Mouse (Mus musculus) bone marrow, adult 2 months (tissue): Measurements from ENCODE around the gene Ramp3. TPM values are rescaled to one million over a fixed set of nuclear protein-coding genes. Genes with fewer than 3 reads are reported as not detected.
A peak's percentile ranks its signal among the peaks of the same experiment; 100 is the strongest.

Experiments
- H3K27ac ChIP-seq: fragments of 200-500 bp; 2 replicates; pipeline ENCODE4 v1.5.1; 2012; ENCODE audit warnings: low read depth, mild to moderate bottlenecking, control low read depth, inconsistent platforms, low read length; ENCODE audit not compliant: control insufficient read depth, poor library complexity, insufficient read depth
- H3K4me1 ChIP-seq: fragments of 200-500 bp; 2 replicates; pipeline ENCODE4 v1.6.1; 2011; ENCODE audit warnings: low read length; ENCODE audit not compliant: control insufficient read depth, insufficient read depth
- H3K4me3 ChIP-seq: fragments of 200-500 bp; replicated peaks from 2 replicates; pipeline ENCODE3; 2011; ENCODE audit warnings: mild to moderate bottlenecking, low read depth, low read length, control low read depth; ENCODE audit not compliant: control insufficient read depth
- CTCF ChIP-seq: fragments of 200-500 bp; IDR thresholded peaks from 2 replicates; pipeline ENCODE4 v1.5.1; 2011; ENCODE audit warnings: low read length, control low read depth; ENCODE audit not compliant: control insufficient read depth, insufficient read depth
- POLR2A ChIP-seq: fragments of 200-500 bp; IDR thresholded peaks from 2 replicates; pipeline ENCODE4 v1.6.1; 2011; ENCODE audit warnings: low read depth, mild to moderate bottlenecking, control low read depth, low read length, borderline replicate concordance; ENCODE audit not compliant: control insufficient read depth
- WGBS: fragments of 180-500 bp; shearing (Covaris S2); methylation state at CpG from one replicate; pipeline ENCODE4 v1.1.7; 2018; 5-methylcytosine and 5-hydroxymethylcytosine counted together
- polyA plus RNA-seq: library from polyadenylated mRNA; stranded (reverse); fragments of >200 nt; gene quantifications from 2 replicates; pipeline ENCODE4 v1.2.4, GENCODE M21; 2011; ENCODE audit warnings: low replicate concordance; ENCODE audit not compliant: missing spikeins, insufficient read depth, insufficient read length

The Ramp3 gene
- polyA plus RNA-seq, result 2.0 TPM in 1 of 2 replicates, not detected in the other

DNA sequence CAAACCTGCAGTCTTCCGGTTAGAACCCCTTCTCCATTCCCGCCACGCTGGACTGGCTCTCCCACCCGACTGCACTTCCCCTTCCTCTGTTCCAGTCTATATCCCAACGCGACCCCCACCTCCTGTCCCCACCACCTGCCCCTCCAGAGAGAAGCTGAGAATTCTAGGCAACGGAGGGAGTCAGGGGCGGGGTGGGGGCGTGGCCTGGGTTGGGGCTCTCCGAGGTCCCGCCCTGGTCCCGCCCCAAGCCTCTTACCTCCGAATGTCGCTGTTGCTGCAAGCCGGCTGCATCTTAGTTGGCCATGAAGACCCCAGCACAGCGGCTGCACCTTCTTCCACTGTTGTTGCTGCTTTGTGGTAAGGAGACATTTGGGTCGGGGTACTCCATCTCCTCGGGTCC, at the start of gene Ramp3:
Gene Ramp3 (plus strand): TSS at position 251 of the 400 bp plus-strand sequence.
- no peak for TF ChIP-seq POLR2A
- no peak for TF ChIP-seq CTCF
- Histone ChIP-seq H3K27ac (no peak within 1 kb of the TSS), H3K4me1 (no peaks in the 10 kb centered on the region; the same call in 1 of the 2 replicates), H3K4me3 (no peak within 1 kb of the TSS)
- WGBS, result 1% methylated on average over 18 of the region's 18 CpGs

- 47% methylated on average over 12 of the region's 12 CpGs for WGBS
- Histone ChIP-seq H3K27ac (peak overlapping the region; percentile 92), H3K4me1 (peaks cover 2% of the 10 kb centered on the region), H3K4me3 (no peak overlapping the region)
- TF ChIP-seq CTCF (no peak), POLR2A (no peak)
Measured at GRCm38 (mm10) chr11:6615250-6616205, 42.8 kb upstream of the Ramp3 start.

DNA sequence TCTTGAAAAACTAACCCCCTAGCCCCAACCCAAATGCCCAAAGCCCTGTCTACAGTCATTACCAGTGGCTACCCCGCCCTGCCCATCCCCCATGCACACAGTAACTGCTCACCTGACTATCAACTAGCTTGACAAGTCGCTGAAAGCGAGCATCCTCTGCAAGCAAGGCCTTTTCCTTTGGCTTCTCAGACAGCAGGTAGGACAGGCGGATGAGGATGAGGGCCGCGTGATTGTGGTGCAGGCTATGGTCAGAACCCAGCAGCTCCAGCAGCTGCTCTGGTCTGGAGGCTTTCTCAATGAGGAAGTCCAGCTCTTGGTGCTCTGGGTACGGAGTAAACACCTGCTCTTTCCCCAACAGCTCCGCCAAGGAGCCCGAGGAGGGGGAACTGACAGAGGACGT, 34.6 kb upstream of the Ramp3 start:
- 29% methylated on average over 10 of the region's 10 CpGs for WGBS
- H3K27ac ChIP-seq, result peak overlapping the region; percentile 73
- H3K4me3 ChIP-seq, result peak overlapping the region; percentile 60
- H3K4me1 ChIP-seq, result peaks cover 4% of the 10 kb centered on the region; the same call in 1 of the 2 replicates
- TF ChIP-seq POLR2A (no peak), CTCF (no peak)

DNA sequence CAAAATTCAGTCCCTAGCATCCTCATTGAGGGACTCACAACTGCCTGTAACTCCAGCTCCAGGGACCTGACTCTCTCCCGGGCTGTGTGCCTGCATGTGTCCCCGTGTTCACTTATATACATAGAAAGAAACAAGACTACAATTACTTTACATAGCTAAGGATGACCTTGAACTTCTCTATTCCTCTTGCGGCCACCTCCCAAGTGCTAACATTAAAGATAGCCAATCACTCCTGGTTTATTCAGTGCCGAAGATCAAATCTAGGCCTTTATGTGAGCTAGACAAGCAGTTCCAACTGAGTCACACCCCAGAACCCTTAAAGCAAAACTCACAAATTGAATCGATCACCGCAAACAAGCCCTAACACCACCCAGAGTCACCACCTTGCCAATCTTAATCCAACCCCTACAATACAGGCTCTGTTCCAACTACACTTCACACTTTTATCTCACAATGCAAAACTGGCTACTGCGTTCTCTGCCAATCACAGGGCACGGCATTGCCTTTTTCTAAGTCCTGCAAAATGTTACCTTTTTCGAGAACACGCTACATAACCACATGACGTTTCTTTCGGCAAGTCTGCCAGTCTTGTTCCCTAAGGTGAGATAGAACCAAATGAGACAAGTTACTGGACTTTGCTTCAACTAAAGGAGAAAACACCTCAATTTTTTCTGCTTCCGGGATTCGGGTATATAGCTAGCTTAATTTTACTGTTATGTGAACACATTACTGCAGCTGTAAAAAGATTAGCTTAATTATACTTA, 33.5 kb upstream of the Ramp3 start:
- peak overlapping the region; percentile 73; the same call in 1 of the 2 replicates for H3K27ac ChIP-seq
- WGBS, result 41% methylated on average over 14 of the region's 14 CpGs
- peaks cover 6% of the 10 kb centered on the region; the same call in 1 of the 2 replicates for H3K4me1 ChIP-seq
- no peak for TF ChIP-seq POLR2A
- TF ChIP-seq CTCF, result no peak
- H3K4me3 ChIP-seq, result peak overlapping the region; percentile 37

- H3K27ac ChIP-seq, result peak within 1 kb of the TSS; percentile 96
- TF ChIP-seq POLR2A (peak; percentile 72; the same call in 1 of the 2 replicates), CTCF (no peak)
- peak within 1 kb of the TSS; percentile 90 for H3K4me3 ChIP-seq
- H3K4me1 ChIP-seq, result peaks cover 6% of the 10 kb centered on the region; the same call in 1 of the 2 replicates
- WGBS, result under 1% methylated on average over 66 of the region's 66 CpGs
Measured at GRCm38 (mm10) chr11:6625478-6626387, 32.6 kb upstream of the Ramp3 start, which contains the start of gene Tbrg4. Gene Tbrg4, minus strand, starts transcription at chr11:6626067.

- no peak for TF ChIP-seq CTCF
- no peak for TF ChIP-seq POLR2A
- Histone ChIP-seq H3K4me3 (peak overlapping the region; percentile 90), H3K27ac (peak overlapping the region; percentile 96), H3K4me1 (peaks cover 6% of the 10 kb centered on the region; the same call in 1 of the 2 replicates)
- WGBS, result 14% methylated on average over 16 of the region's 16 CpGs
Measured at GRCm38 (mm10) chr11:6626388-6626772, 31.9 kb upstream of the Ramp3 start.

GRCm38 (mm10) chr11:6627731-6628130, 30.6 kb upstream of the Ramp3 start:
- Histone ChIP-seq H3K4me1 (peaks cover 6% of the 10 kb centered on the region; the same call in 1 of the 2 replicates), H3K4me3 (no peak overlapping the region), H3K27ac (peak overlapping the region; percentile 84)
- 14% methylated on average over 4 of the region's 4 CpGs for WGBS
- TF ChIP-seq POLR2A (no peak), CTCF (no peak)
